Mouse (Mus musculus) midbrain, embryonic 11.5 days (tissue): ENCODE data around the gene Sirt2. TPM values are rescaled to one million over a fixed set of nuclear protein-coding genes. Genes with fewer than 3 reads are reported as not detected.

Source experiments
- ATAC-seq: fragments of 200-750 bp; cut with Nextera tagmentation; 2 replicates; pipeline ENCODE4 v1.8.0; 2017; ENCODE audit warnings: moderate TSS enrichment, moderate library complexity; ENCODE audit not compliant: low FRiP score
- DNase-seq: peaks from one replicate; pipeline ENCODE4 v3.0.0; 2015; ENCODE audit warnings: low spot score; ENCODE audit errors: missing footprints
- H3K27ac ChIP-seq: fragments of 300-500 bp; sonication (generic); 2 replicates; pipeline ENCODE4 v1.5.1; 2014; ENCODE audit warnings: low read depth, low read length
- H3K27me3 ChIP-seq: fragments of 300-500 bp; sonication (generic); 2 replicates; pipeline ENCODE4 v1.6.1; 2014; ENCODE audit warnings: mild to moderate bottlenecking, low read length, moderate library complexity, mixed read lengths; ENCODE audit not compliant: control insufficient read depth, insufficient read depth
- H3K36me3 ChIP-seq: fragments of 300-500 bp; sonication (generic); 2 replicates; pipeline ENCODE4 v1.6.1; 2014; ENCODE audit warnings: mild to moderate bottlenecking, low read length, moderate library complexity, mixed read lengths; ENCODE audit not compliant: control insufficient read depth, insufficient read depth
- H3K4me1 ChIP-seq: fragments of 300-500 bp; sonication (generic); 2 replicates; pipeline ENCODE4 v1.6.1; 2014; ENCODE audit warnings: low read length; ENCODE audit not compliant: control insufficient read depth, insufficient read depth
- H3K4me2 ChIP-seq: fragments of 300-500 bp; sonication (generic); 2 replicates; pipeline ENCODE4 v1.6.1; 2014; ENCODE audit warnings: mild to moderate bottlenecking, moderate library complexity
- H3K4me3 ChIP-seq: fragments of 300-500 bp; sonication (generic); 2 replicates; pipeline ENCODE4 v1.5.1; 2014; ENCODE audit warnings: low read depth, low read length
- H3K9ac ChIP-seq: fragments of 300-500 bp; sonication (generic); 2 replicates; pipeline ENCODE4 v1.6.1; 2014; ENCODE audit warnings: low read length
- H3K9me3 ChIP-seq: fragments of 300-500 bp; sonication (generic); 2 replicates; pipeline ENCODE4 v1.6.1; 2016; ENCODE audit warnings: low read length; ENCODE audit not compliant: control insufficient read depth
- WGBS: fragments of 180-500 bp; shearing (Covaris S2); extraction: QIAGEN DNeasy Blood & Tissue Kit; methylation state at CpG from one replicate; pipeline ENCODE4 v1.1.7; 2014; 5-methylcytosine and 5-hydroxymethylcytosine counted together
- polyA plus RNA-seq: library from polyadenylated mRNA; unstranded; fragments of >200 nt; fragmentation: Nextera tagmentation; extraction: Ambion mirVana; gene quantifications from 2 replicates; pipeline ENCODE4 v1.2.1, GENCODE M21; 2014

The Sirt2 gene
- polyA plus RNA-seq, 1 experiment from 2014 or later, result 76.5 TPM

DNA sequence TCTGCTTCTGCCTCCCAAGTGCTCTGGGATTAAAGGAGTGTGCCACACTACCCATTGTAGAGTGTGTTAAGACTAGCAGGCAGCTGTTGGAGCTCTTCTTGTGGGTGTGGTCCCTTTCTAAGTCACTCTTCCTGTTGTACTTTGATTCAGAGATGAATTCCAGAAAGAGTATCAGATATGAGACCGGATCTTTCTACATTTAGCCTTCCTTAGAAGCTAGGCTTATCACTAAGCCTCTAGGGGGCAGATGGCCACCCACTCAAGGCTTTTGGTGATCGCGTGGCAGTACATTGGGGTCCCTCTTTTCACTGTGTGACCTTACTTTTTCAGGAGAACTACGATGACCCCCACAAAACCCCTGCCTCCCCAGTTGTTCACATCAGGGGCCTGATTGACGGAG lies 46.4 kb downstream of the Sirt2 start:
- DNase-seq (peak; percentile 88), ATAC-seq (no peak)
- Histone ChIP-seq H3K36me3 (peaks cover 46% of the 10 kb centered on the region), H3K4me2 (peak overlapping the region; percentile 97), H3K9me3 (no peaks in the 10 kb centered on the region), H3K9ac (peak overlapping the region; percentile 95; the same call in 1 of the 2 replicates), H3K27me3 (no peaks in the 10 kb centered on the region), H3K4me1 (peaks cover 27% of the 10 kb centered on the region), H3K4me3 (peak overlapping the region; percentile 87), H3K27ac (no peak overlapping the region)
- 88% methylated on average over 5 of the region's 5 CpGs for WGBS

DNA sequence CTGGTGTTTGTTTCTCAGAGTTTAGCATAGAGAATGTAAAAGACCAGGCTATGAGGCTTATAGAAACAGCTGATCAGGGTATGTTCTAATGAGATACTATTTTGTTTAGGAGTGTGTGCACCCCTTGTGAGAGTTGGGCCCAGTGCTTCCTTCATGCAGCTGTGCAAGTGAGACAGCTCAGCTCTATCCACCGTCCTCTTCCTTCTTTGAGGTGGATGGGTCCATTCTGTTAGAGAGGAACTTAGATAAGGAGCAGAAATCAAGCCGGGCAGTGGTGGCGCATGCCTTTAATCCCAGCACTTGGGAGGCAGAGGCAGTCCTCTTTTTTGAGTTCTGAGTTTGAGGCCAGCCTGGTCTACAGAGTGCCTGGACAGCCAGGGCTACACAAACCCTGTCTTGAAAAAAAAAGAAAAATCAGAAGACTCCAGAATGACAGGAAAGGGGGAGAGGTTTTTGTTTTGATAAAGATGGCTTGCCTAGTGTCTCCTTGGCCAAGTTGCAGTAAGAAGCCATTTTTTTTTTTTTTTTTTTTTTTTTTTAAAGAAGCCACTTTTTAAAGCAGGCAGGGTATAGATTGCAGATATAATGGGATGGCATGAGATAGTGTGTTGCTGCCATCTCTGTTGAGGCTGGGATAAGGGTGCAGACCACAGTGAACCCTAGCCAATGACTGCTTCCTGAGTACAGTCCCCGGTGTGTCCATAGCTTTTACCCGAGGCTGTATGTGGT lies 47.9 kb downstream of the Sirt2 start:
- DNase-seq (peak; percentile 84), ATAC-seq (no peak)
- WGBS, result 90% methylated on average over 5 of the region's 5 CpGs
- H3K27me3 ChIP-seq, result no peaks in the 10 kb centered on the region
- H3K4me1 ChIP-seq, result peaks cover 31% of the 10 kb centered on the region
- H3K9me3 ChIP-seq, result no peaks in the 10 kb centered on the region
- no peak overlapping the region for H3K4me2 ChIP-seq
- peaks cover 53% of the 10 kb centered on the region for H3K36me3 ChIP-seq
- H3K27ac ChIP-seq, result no peak overlapping the region
- H3K4me3 ChIP-seq, result no peak overlapping the region
- no peak overlapping the region for H3K9ac ChIP-seq

DNA sequence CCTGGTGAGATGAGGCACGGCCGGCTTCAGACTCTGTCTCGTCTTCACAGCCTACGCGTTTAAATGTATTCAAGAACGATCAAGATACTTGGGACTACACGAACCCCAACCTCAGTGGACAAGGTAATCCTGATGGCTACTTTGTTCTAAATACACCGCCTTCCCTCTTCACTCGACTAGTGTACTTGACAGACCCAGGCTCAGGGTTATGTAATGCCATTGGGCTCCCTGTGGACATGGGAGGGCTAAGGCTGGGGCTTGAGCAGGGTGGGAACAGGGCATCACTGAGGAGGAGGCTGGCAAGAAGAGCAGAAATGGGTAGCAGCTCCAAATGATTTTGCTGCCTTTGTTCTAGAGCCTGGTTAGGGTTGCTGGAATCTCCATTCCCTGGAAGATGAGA lies 48.7 kb downstream of the Sirt2 start:
- no peak for ATAC-seq
- 89% methylated on average over 9 of the region's 9 CpGs for whole genome bisulfite sequencing
- no peak overlapping the region for H3K4me2 ChIP-seq
- peak; percentile 85 for DNase-seq
- no peak overlapping the region for H3K4me3 ChIP-seq
- H3K9me3 ChIP-seq, result no peaks in the 10 kb centered on the region
- peaks cover 38% of the 10 kb centered on the region for H3K4me1 ChIP-seq
- no peak overlapping the region for H3K9ac ChIP-seq
- peaks cover 61% of the 10 kb centered on the region for H3K36me3 ChIP-seq
- H3K27me3 ChIP-seq, result no peaks in the 10 kb centered on the region
- H3K27ac ChIP-seq, result no peak overlapping the region

DNA sequence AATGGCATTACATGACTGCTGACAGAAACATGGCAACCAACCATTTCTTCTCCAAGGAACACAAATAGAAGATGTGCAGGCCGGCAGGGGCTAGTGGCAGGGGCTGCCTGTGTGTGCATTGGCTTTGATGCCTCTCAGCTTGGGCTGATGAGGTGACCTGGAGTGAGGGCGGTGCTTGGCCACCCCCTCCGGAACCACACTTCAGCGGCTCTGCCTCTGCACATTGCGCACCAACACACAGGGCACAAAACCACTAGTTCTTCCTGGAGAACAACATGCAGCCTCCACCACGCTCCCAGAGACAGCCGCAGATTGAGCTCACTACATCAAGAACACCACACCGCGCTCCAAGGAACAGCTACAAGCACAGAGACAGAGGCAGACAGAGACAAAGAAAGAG lies 49.7 kb downstream of the Sirt2 start:
- ATAC-seq (no peak), DNase-seq (no peak)
- Histone ChIP-seq H3K27me3 (no peaks in the 10 kb centered on the region), H3K27ac (no peak overlapping the region), H3K9ac (no peak overlapping the region), H3K36me3 (peaks cover 71% of the 10 kb centered on the region), H3K9me3 (no peaks in the 10 kb centered on the region), H3K4me3 (no peak overlapping the region), H3K4me1 (peaks cover 46% of the 10 kb centered on the region), H3K4me2 (no peak overlapping the region)
- 87% methylated on average over 9 of the region's 9 CpGs for WGBS

DNA sequence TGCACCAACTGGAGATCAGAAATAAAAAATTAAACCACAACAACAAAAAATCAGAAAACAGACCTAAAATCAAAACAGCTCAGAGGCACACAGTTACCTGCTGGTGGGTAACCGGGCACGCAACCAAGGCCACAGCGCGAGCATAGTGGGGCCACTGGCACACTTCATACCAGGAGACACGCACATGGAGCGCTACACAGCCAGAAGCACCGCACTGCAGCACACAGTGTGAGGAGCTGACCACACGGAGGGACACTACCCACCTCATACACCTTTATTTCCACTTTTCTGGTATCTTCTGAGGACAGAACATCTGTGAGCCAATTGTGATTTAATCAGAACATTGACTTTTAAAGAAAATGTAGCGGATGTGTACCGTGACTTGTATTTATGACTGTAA lies 50.4 kb downstream of the Sirt2 start:
- Histone ChIP-seq H3K9me3 (no peaks in the 10 kb centered on the region), H3K4me1 (peaks cover 48% of the 10 kb centered on the region)
- DNase-seq, result no peak

DNA sequence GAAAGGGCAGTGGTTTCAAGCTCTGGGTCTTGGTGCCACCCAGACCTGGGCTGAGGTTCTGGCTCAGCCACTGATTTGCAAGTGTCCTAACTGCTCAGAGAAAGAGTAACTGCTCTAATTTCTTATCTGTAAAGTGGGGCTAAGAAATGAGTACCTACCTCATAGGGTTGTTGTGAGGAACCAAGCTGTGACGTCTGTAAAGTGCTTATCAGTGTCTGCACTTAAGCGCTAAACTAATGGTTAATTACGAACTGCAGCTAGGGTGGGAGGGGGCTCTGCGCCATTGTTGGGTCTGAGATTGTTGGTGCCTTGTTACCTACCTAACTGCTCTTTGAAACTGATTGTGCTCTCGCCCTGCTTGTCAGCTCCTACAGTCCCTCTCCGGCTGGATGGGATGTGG lies 51.0 kb downstream of the Sirt2 start:
- ATAC-seq (no peak), DNase-seq (peak; percentile 86)
- 84% methylated on average over 6 of the region's 6 CpGs for WGBS
- Histone ChIP-seq H3K4me2 (no peak overlapping the region), H3K36me3 (peaks cover 76% of the 10 kb centered on the region), H3K9ac (no peak overlapping the region), H3K4me3 (no peak overlapping the region), H3K9me3 (no peaks in the 10 kb centered on the region), H3K27me3 (no peaks in the 10 kb centered on the region), H3K4me1 (peaks cover 42% of the 10 kb centered on the region), H3K27ac (no peak overlapping the region)

More for the DNA sequence above, 50.4 kb downstream of the Sirt2 start:
- Histone ChIP-seq H3K27me3 (no peaks in the 10 kb centered on the region), H3K9ac (no peak overlapping the region), H3K4me2 (no peak overlapping the region), H3K36me3 (peaks cover 76% of the 10 kb centered on the region), H3K27ac (no peak overlapping the region), H3K4me3 (no peak overlapping the region)
- no peak for ATAC-seq
- 93% methylated on average over 10 of the region's 10 CpGs for whole genome bisulfite sequencing

DNA sequence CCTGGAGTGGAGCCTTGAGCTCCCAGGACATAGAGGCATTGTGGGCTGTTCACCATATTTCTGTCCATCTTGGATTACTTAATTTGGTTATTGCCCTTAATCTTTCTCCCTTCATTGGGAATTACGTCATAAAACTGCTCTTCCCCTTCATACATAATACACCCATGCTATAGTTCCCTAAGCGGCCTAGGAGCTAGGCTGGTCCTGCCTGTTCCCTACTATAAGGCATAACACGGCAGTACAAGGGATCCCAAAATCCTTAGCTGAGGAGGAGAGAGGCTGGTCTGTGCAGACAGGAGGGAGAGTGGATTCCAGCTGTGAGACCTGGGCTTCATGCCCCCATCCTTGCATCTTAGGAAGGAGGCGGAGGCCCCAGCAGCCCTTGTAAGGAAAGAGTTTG lies 51.4 kb downstream of the Sirt2 start:
- no peak overlapping the region for H3K4me3 ChIP-seq
- H3K4me1 ChIP-seq, result peaks cover 39% of the 10 kb centered on the region
- no peak overlapping the region for H3K9ac ChIP-seq

DNA sequence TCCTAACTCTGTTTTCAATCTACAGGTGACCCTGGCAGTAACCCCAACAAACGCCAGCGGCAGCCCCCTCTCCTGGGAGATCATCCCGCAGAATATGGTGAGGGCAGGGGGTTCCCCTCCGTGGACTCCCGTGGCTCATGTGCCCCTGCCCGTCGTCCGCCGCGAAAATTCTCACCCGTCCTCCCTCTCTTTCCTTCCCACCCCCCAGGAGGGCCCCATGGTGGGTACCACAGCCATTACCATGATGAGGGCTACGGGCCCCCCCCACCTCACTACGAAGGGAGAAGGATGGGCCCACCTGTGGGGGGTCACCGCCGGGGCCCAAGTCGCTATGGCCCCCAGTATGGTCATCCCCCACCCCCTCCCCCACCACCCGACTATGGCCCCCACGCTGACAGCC lies 51.9 kb downstream of the Sirt2 start:
- Histone ChIP-seq H3K9ac (no peak overlapping the region), H3K4me1 (peaks cover 36% of the 10 kb centered on the region), H3K27ac (no peak overlapping the region; the same call in 1 of the 2 replicates), H3K4me3 (no peak overlapping the region), H3K4me2 (no peak overlapping the region), H3K36me3 (peaks cover 73% of the 10 kb centered on the region), H3K27me3 (no peaks in the 10 kb centered on the region), H3K9me3 (no peaks in the 10 kb centered on the region)
- DNase-seq (no peak), ATAC-seq (no peak)
- 88% methylated on average over 18 of the region's 18 CpGs for WGBS

More for the DNA sequence above, 51.4 kb downstream of the Sirt2 start:
- 85% methylated on average over 4 of the region's 4 CpGs for WGBS
- H3K27me3 ChIP-seq, result no peaks in the 10 kb centered on the region
- H3K4me2 ChIP-seq, result no peak overlapping the region
- H3K36me3 ChIP-seq, result peaks cover 77% of the 10 kb centered on the region
- ATAC-seq (no peak), DNase-seq (peak; percentile 85)
- no peaks in the 10 kb centered on the region for H3K9me3 ChIP-seq
- H3K27ac ChIP-seq, result no peak overlapping the region; the same call in 1 of the 2 replicates

DNA sequence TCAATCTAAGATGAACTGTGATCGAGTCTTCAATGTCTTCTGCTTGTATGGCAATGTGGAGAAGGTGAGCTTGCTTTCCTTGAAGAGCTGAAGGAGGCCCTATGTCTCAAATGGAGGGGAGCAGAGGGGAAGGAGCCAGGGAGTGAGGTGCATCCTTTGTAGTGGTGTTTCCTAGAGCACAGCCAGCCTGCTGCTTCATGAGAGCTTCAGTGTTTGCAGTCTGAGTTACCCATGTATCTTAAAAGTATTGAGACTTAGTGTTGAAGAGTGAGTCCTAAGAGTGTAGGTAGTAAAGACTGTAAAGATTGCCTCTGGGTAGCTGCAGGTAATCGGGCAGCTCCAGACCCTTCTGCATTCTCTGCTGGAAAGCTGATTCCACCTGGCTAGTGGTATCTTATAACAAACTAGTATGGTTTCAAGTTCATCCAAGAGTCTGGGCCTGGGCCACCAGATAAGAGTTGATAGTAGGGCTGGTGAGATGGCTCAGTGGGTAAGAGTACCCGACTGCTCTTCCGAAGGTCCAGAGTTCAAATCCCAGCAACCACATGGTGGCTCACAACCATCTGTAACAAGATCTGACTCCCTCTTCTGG lies 52.4 kb downstream of the Sirt2 start:
- WGBS, result 92% methylated on average over 4 of the region's 4 CpGs
- peaks cover 68% of the 10 kb centered on the region for H3K36me3 ChIP-seq
- no peak overlapping the region for H3K27ac ChIP-seq
- H3K9ac ChIP-seq, result no peak overlapping the region
- DNase-seq (peak; percentile 85), ATAC-seq (no peak)
- no peaks in the 10 kb centered on the region for H3K9me3 ChIP-seq
- no peak overlapping the region for H3K4me2 ChIP-seq
- no peak overlapping the region for H3K4me3 ChIP-seq
- no peaks in the 10 kb centered on the region for H3K27me3 ChIP-seq
- H3K4me1 ChIP-seq, result peaks cover 35% of the 10 kb centered on the region
